Mouse (Mus musculus) small intestine, adult 2 months (tissue): Measurements from ENCODE around the gene Kcnc3. TPM values are rescaled to one million over a fixed set of nuclear protein-coding genes. Genes with fewer than 3 reads are reported as not detected.
A peak's percentile ranks its signal among the peaks of the same experiment; 100 is the strongest.

Experiments
- H3K27ac ChIP-seq: fragments of 200-500 bp; 2 replicates; pipeline ENCODE4 v1.5.1; 2012; ENCODE audit warnings: low read depth, low read length, control low read depth, inconsistent platforms; ENCODE audit not compliant: insufficient read depth
- H3K27me3 ChIP-seq: fragments of 200-500 bp; 2 replicates; pipeline ENCODE4 v1.6.1; 2012; ENCODE audit warnings: mild to moderate bottlenecking, moderate library complexity, low read length, inconsistent platforms; ENCODE audit not compliant: control insufficient read depth, insufficient read depth
- H3K36me3 ChIP-seq: fragments of 200-500 bp; 2 replicates; pipeline ENCODE4 v1.6.1; 2012; ENCODE audit warnings: mild to moderate bottlenecking, low read length, control low read depth, inconsistent platforms; ENCODE audit not compliant: control insufficient read depth, insufficient read depth
- H3K4me1 ChIP-seq: fragments of 200-500 bp; 2 replicates; pipeline ENCODE4 v1.6.1; 2012; ENCODE audit warnings: low read length, inconsistent platforms, mixed read lengths; ENCODE audit not compliant: control insufficient read depth, insufficient read depth, insufficient read length
- H3K4me3 ChIP-seq: fragments of 200-500 bp; 2 replicates; pipeline ENCODE4 v1.5.1; 2012; ENCODE audit warnings: low read depth, mild to moderate bottlenecking, control low read depth, inconsistent platforms, low read length, moderate library complexity
- CTCF ChIP-seq: fragments of 200-500 bp; IDR thresholded peaks from 2 replicates; pipeline ENCODE4 v1.5.1; 2012; ENCODE audit warnings: low read depth, mild to moderate bottlenecking, control low read depth, inconsistent platforms, low read length, moderate library complexity, mixed read lengths; ENCODE audit not compliant: insufficient replicate concordance, insufficient read length; ENCODE audit errors: extremely low read depth
- POLR2A ChIP-seq: fragments of 200-500 bp; IDR thresholded peaks from 2 replicates; pipeline ENCODE4 v1.6.1; 2012; ENCODE audit warnings: low read depth, mild to moderate bottlenecking, control low read depth, inconsistent platforms, low read length, moderate library complexity
- WGBS: fragments of 180-500 bp; shearing (Covaris S2); methylation state at CpG from one replicate; pipeline ENCODE4 v1.1.7; 2018; 5-methylcytosine and 5-hydroxymethylcytosine counted together
- polyA plus RNA-seq: library from polyadenylated mRNA; depleted of rRNA; stranded (reverse); fragments of >200 nt; gene quantifications from 2 replicates; pipeline ENCODE4 v1.2.3, GENCODE M21; 2012; rRNA removed

The Kcnc3 gene
- 3.1 and 3.4 TPM in 2 replicates for polyA plus RNA-seq

- TF ChIP-seq CTCF: no peak
- peak; percentile 57 for TF ChIP-seq POLR2A
- peak within 1 kb of the TSS; percentile 66 for H3K4me3 ChIP-seq
- H3K36me3 ChIP-seq: no peaks in the 10 kb centered on the region
- peaks cover 25% of the 10 kb centered on the region for H3K4me1 ChIP-seq
- no peak within 1 kb of the TSS for H3K27ac ChIP-seq
- peaks cover 45% of the 10 kb centered on the region for H3K27me3 ChIP-seq
- WGBS: 1% methylated on average over 80 of the region's 80 CpGs
These were observed at the start of gene Kcnc3 for GRCm38 (mm10) chr7:44590402-44591347. TSS of gene Kcnc3 (plus strand) at chr7:44590664.

GRCm38 (mm10) chr7:44542555-44542954 lies 47.9 kb upstream of the Kcnc3 start:
- Histone ChIP-seq H3K4me3 (no peak overlapping the region), H3K27ac (no peak overlapping the region), H3K4me1 (peaks cover under 1% of the 10 kb centered on the region; the same call in 1 of the 2 replicates), H3K36me3 (peaks cover 26% of the 10 kb centered on the region), H3K27me3 (no peaks in the 10 kb centered on the region)
- 90% methylated on average over 11 of the region's 11 CpGs for WGBS
- TF ChIP-seq CTCF (no peak), POLR2A (no peak)

- Histone ChIP-seq H3K27me3 (no peaks in the 10 kb centered on the region), H3K4me1 (peaks cover 6% of the 10 kb centered on the region; the same call in 1 of the 2 replicates), H3K36me3 (peaks cover 26% of the 10 kb centered on the region), H3K4me3 (no peak overlapping the region), H3K27ac (no peak overlapping the region)
- 82% methylated on average over 12 of the region's 12 CpGs for WGBS
- TF ChIP-seq CTCF: no peak
These were observed 47.4 kb upstream of the Kcnc3 start for GRCm38 (mm10) chr7:44543071-44543470.

- H3K4me1 ChIP-seq: peaks cover 6% of the 10 kb centered on the region; the same call in 1 of the 2 replicates
- H3K27me3 ChIP-seq: no peaks in the 10 kb centered on the region
- TF ChIP-seq POLR2A (no peak), CTCF (no peak)
- peaks cover 23% of the 10 kb centered on the region for H3K36me3 ChIP-seq
- H3K27ac ChIP-seq: no peak overlapping the region
- 96% methylated on average over 3 of the region's 3 CpGs for WGBS
- no peak overlapping the region for H3K4me3 ChIP-seq
These were observed 44.2 kb upstream of the Kcnc3 start for GRCm38 (mm10) chr7:44546274-44546673.

GRCm38 (mm10) chr7:44547041-44547440 lies 43.4 kb upstream of the Kcnc3 start:
- no peak overlapping the region for H3K4me3 ChIP-seq
- no peak for TF ChIP-seq CTCF
- no peak for TF ChIP-seq POLR2A
- no peak overlapping the region for H3K27ac ChIP-seq
- H3K27me3 ChIP-seq: no peaks in the 10 kb centered on the region
- peaks cover 6% of the 10 kb centered on the region; the same call in 1 of the 2 replicates for H3K4me1 ChIP-seq
- 89% methylated on average over 13 of the region's 13 CpGs for WGBS
- peaks cover 28% of the 10 kb centered on the region for H3K36me3 ChIP-seq

GRCm38 (mm10) chr7:44547725-44548124 lies 42.7 kb upstream of the Kcnc3 start:
- Histone ChIP-seq H3K4me3 (peak overlapping the region; percentile 68), H3K36me3 (peaks cover 34% of the 10 kb centered on the region), H3K27ac (no peak overlapping the region), H3K4me1 (peaks cover 7% of the 10 kb centered on the region; the same call in 1 of the 2 replicates), H3K27me3 (no peaks in the 10 kb centered on the region)
- 19% methylated on average over 5 of the region's 5 CpGs for WGBS
- no peak for TF ChIP-seq POLR2A
- no peak for TF ChIP-seq CTCF

- Histone ChIP-seq H3K27me3 (no peaks in the 10 kb centered on the region), H3K4me1 (peaks cover 12% of the 10 kb centered on the region; the same call in 1 of the 2 replicates), H3K4me3 (peak within 1 kb of the TSS; percentile 68), H3K36me3 (peaks cover 34% of the 10 kb centered on the region), H3K27ac (peak within 1 kb of the TSS; percentile 14; the same call in 1 of the 2 replicates)
- TF ChIP-seq POLR2A: peak; percentile 21; the same call in 1 of the 2 replicates
- TF ChIP-seq CTCF: peak; percentile 84
- WGBS: under 1% methylated on average over 43 of the region's 43 CpGs
These were observed 41.9 kb upstream of the Kcnc3 start, which contains the start of gene Pold1 for GRCm38 (mm10) chr7:44548497-44549087. TSS of gene Pold1 (minus strand) at chr7:44548849.
